Mouse (Mus musculus) urinary bladder, postnatal 0 days (tissue): Measurements from ENCODE around the gene Akap13. TPM values are rescaled to one million over a fixed set of nuclear protein-coding genes. Genes with fewer than 3 reads are reported as not detected.

Source experiments
- microRNA-seq: library from miRNA; unstranded; fragments of <30 nt; microRNA quantifications from one replicate; pipeline ENCODE4, GENCODE M21; 2016
- polyA plus RNA-seq: library from polyadenylated mRNA; unstranded; fragments of >200 nt; fragmentation: Nextera tagmentation; extraction: Ambion mirVana; gene quantifications from 2 replicates; pipeline ENCODE4 v1.2.1, GENCODE M21; 2015

Gene Akap13
- polyA plus RNA-seq = 27.7 and 28.4 TPM in 2 replicates

GRCm38 (mm10) chr7:75455223-75456151 is at the start of gene Akap13:
Gene Akap13, plus strand, starts transcription at chr7:75455534.

Small RNA genes within 50 kb of the gene (microRNA-seq; reads per million reads assigned to microRNA genes)
- not detected for gene Gm23251

Other genes with a start within 250 kb of the Akap13 start
- gene Sv2b, start 146.3 kb upstream of the Akap13 start, polyA plus RNA-seq = 0.88 and 0.96 TPM in 2 replicates